Mouse (Mus musculus) heart, postnatal 0 days (tissue): Measurements from ENCODE around the gene Oca2.

Experiments used
- CTCF ChIP-seq: IDR thresholded peaks from 2 replicates; pipeline ENCODE4 v1.5.1; 2016; ENCODE audit warnings: antibody characterized with exemption, control low read depth, low read depth
- EP300 ChIP-seq: IDR thresholded peaks from 2 replicates; pipeline ENCODE4 v1.6.1; 2016; ENCODE audit warnings: antibody characterized with exemption, low read depth

DNA sequence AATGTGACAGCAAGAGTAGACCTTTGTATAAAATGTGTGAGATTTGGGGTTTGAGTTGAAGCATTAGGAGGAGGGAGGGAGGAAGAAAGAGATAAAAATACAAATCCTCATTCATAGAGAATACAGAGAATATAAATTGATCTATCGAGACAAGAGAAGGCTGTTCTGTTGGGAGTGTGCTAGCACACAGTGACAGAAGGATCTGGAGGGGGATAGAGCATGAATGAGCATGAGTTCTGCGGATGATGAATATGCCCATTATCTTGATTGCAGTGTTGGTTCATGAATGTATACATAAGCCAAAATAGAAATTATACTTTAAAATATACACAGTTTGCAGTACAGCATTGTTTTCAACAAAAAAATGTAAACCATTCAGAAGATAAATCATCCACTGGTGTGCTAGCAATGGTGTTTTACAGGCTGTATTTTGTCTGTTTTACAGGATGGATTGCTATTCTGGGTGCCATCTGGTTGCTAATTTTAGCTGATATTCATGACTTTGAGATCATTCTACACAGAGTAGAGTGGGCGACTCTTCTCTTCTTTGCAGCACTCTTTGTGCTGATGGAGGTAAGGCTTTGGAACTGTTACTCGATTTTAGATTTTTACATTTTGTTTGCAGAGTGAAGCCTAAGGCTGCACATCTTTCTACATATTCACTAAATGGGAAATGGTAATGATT is 117.2 kb downstream of the Oca2 start:
- TF ChIP-seq CTCF (no peak), EP300 (no peak)
